Mouse (Mus musculus) megakaryocyte progenitor cell, adult 5-6 weeks (primary cell): Measurements from ENCODE around the gene Hc. TPM values are rescaled to one million over a fixed set of nuclear protein-coding genes. Genes with fewer than 3 reads are reported as not detected.

Source experiments
- ATAC-seq: replicated peaks from 2 replicates; pipeline ENCODE4 v1.8.0; 2016; ENCODE audit warnings: mild to moderate bottlenecking, moderate TSS enrichment, inconsistent platforms; ENCODE audit not compliant: poor library complexity
- total RNA-seq, 2 experiments: library from RNA; stranded (forward) in 1 of 2; stranded (reverse) in 1 of 2; fragments of 157-497, 149-512 nt in 1 of 2; fragments of 200-1000 nt in 1 of 2; gene quantifications; 2 replicates each; pipeline versions ENCODE4 v1.2.3 to v1.2.4; 2015 to 2017

Gene Hc
- total RNA-seq, 2 experiments from 2014 or later, result not detected

DNA sequence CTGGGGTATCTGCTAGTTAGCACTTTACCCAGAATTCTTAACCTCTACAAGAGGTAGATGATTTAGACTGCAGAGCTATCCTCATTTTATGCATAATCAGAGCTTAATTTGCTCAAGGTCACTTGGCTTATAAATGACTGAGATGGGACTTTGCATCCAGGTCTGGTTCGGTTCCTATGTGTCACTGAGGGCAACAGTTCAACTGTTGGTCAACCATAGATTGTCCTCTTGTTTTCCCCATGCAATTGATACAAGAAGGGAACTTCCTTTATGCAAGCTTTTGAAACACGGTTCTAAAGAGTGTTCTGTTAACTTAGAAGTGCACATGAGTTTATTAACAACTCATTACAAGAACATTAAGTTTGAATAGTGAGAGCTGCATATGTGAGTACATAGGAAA, 2.9 kb downstream of the Hc start:
- ATAC-seq, result no peak

DNA sequence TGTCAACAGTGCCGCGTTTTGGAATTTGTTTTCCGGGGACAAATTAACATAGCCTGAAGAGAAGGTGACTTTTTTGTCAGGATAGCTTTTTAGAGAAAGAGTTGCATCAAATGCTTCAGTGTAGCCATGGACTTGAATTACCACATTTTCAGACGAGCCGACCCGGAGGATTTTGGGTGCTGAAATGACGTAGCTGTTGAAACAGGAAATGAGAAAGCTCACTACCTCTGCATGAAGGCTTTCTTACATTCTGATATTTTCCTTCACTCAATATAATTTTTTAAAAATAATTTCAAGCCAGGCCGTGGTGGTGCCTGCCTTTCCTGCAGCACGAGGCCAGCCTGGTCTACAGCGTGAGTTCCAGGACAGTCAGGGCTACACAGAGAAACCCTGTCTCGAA, 4.0 kb downstream of the Hc start:
- ATAC-seq, result no peak

DNA sequence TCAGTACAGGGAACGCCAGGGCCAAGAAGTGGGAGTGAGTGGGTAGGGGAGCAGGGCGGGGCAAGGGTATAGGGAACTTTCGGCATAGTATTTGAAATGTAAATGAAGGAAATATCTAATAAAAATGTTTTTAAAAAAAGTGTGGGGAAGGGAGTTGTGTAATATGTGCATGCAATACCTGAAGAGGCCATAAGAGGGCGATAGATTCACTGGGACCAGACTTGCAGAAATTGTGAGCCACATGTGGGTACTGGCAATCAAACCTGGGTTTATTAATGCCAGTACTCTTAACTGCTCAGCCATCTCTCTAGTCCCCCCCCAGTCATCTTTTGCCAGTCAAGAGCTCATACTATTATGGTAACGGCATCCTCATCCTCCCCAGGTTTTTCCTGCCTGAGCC, 12.4 kb downstream of the Hc start:
- ATAC-seq, result peak; percentile 82

DNA sequence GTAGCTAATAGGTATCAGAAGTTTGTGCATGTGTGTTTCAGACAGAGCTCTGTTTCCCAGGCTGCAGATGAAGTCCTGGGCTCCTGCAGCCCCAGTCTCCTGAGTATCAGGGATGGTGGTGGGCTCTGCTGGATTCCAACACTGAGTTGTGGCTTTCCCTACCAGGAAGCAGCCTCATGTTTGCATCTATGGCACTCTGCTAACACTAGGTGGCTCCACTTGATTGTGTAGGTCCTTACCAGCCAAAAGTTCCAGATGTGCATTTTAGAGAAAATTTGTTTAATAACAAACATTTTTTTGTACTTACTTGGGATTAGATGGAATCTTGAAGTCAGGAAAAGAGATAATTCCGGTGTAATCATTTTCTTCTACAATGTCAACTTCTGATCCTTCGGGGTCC, 16.3 kb downstream of the Hc start:
- ATAC-seq, result peak; percentile 89

DNA sequence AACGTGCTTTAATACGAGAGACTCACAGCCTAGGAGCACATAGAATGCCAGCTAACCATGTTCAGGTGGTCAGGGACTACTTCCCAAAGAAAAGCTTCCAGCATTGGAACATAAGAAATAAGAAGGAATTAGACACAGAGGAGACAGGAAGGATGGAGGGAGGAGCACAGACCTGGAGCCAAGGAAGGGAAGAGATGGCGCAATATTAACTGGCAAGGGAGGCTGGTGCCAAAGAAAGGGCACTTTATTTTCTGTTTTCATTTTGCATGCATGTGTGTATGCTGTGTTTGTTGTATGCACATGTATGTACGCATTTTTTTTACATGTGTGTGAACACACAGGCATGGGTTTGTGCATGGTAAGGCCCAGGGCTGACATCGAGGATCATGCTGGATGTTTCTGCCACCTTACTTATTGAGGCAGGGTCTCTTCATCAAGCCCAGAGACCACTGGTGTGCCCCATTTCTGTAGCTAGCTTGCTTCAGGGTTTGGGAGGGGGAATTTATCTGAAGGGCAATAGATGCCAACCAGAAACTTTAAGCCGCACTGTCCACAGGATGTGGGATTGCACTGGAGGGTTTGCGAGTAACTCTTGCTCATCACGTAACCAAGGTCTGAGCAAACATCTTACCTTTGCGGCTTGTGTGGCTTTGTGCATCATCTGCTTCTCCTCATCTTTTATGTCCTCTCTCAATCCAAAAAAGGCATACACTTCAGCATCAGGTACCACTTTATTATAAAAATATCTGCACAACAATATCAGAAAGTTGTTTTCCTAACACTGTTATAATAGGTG, 22.5 kb downstream of the Hc start:
- no peak for ATAC-seq

DNA sequence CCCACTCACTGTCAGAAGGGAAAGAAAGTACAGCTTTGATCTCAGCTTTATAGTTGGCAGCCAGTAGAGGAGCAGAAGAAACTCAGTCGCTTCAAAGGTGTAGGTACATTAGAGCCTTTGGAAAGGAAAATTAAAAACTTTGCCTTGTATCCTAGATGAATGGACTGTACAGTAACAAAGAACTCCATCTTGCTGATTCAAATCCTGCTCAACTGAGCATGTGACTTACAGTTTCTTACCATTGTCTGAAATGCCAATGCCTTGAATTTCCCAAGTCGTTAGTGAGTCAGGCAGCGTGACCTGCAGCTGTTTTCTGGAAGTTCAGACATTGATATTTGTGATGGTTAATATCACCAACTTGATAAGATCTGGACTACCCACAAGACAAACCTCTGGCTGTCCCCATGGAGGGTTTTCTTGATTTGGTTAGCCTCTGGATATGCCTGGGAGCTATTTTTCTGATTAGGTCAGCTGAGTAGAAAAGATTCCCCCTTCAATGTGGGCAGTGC, 36.5 kb downstream of the Hc start:
- ATAC-seq, result no peak

DNA sequence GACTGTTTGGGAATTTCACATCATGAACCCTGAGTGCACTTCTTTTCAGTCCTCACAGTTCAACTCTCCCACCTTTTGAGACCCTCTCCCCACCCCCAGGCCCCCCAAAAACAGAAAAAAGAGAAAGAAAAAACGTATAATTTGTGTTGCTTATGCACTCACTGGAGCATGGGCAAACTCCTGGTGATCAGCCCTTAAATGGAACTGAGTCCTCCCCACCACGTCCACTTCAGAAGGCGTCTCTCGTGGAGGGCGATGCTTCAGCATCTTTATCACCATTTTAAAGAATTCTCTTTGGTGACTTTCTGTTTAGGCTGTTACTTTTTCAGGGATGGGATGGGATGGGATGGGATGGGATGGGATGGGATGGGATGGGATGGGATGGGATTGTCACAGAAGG, 39.4 kb downstream of the Hc start:
- ATAC-seq, result no peak

DNA sequence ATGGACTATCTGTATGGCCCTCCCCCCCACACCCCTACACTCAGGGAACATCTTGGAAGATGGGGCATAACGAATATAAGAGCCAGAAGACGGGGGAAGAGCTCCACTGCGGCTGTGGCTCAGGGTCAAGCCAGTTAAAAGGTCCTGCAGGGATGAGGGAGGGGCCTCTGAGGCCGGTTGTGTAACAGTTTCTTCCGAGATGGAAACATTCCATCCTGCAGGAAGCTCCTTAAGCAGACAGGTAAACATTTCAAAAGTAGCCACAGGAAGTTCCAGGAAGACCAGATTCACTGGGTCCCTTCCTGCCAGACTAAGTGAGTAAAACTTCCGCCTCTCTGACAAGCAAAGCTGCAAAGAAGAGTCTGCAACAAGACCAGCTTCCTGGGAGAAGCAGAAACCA, 45.4 kb downstream of the Hc start:
- ATAC-seq, result no peak

DNA sequence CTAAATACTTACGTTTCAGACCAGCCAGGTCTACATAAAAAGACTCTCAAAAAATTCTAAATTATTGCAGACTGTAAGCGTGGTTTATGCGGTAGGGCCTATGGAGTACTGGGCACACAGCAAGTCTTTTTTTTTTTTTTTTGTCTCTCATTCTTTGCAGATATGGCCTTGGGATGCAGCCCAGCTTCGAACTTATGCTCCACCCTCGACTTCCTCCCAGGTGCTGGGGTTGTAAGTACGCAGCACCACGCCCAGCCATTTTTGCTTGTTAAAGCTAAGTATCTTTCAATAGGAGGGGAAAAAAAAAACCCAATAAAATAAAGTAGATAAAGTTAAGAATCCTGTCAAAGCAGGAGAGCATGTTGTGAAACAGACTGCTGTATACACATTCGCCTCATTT, 49.6 kb downstream of the Hc start:
- ATAC-seq, result no peak

DNA sequence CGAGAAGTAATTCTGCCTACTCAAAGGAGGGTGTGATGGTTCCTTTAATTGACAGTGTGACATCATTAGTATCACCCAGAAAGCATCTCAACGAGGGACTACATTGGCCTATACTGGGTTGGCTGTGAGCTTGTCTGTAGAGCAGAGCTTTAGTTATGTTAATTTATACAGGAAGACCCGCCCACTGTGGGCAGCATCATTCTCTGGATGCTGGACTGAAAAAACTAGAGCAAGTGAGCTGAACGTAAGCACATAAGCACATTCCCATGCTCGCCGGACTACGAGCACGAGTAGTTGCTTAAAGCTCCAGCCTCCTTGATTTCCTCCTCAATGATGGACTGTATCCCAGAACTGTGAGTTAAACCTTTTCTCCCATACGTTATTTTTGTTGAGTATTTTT, 62.3 kb downstream of the Hc start:
- ATAC-seq, result no peak

DNA sequence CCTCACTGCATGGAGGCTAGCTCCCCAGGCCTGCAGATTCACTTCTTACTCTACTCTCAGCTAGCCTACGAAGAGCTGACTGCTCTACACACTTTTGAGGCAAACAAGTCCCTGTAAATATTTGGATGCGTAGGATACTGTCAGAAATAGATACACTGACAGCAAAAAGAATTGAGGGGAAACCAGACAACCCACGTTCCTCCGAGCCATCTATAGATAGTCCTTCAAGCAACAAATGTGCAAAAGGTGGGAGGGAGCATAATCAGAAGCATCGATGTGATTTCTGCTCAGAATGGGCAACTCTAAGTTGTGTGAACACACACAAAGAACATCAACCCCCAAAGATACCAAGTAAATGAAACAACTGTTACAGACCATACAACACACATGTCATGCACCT, 64.7 kb downstream of the Hc start:
- ATAC-seq, result no peak

DNA sequence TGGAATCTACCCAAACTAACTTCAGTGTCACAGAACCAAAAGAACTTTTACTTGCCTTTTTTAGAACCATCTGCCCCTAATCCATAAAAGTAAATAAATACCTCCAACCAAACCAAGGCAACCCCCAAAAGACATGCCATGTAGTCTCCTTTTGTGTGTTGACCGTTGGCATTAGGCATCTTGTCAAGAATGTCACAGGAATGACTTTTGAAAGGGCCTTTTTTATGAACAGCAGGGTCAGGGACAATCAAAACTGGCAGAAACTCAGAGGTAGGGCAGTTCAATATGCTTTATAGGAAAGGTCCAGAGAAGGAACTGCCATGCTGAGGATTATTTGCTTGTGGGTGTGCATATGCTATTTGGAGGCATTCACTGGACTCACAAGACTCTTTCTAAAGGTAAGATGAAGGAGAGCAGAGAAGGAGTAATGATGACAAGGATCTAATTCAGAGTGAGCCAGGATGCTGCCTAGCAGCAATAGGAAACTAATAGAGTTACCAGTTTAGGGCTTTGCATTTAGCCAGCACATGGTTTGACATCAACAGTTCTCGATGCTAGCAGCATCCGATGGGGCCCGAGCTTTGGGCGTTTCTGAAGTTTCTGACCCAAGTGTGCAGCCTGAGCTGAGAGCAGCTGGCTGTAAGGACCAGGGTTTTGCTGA, 67.4 kb downstream of the Hc start:
- ATAC-seq, result no peak

DNA sequence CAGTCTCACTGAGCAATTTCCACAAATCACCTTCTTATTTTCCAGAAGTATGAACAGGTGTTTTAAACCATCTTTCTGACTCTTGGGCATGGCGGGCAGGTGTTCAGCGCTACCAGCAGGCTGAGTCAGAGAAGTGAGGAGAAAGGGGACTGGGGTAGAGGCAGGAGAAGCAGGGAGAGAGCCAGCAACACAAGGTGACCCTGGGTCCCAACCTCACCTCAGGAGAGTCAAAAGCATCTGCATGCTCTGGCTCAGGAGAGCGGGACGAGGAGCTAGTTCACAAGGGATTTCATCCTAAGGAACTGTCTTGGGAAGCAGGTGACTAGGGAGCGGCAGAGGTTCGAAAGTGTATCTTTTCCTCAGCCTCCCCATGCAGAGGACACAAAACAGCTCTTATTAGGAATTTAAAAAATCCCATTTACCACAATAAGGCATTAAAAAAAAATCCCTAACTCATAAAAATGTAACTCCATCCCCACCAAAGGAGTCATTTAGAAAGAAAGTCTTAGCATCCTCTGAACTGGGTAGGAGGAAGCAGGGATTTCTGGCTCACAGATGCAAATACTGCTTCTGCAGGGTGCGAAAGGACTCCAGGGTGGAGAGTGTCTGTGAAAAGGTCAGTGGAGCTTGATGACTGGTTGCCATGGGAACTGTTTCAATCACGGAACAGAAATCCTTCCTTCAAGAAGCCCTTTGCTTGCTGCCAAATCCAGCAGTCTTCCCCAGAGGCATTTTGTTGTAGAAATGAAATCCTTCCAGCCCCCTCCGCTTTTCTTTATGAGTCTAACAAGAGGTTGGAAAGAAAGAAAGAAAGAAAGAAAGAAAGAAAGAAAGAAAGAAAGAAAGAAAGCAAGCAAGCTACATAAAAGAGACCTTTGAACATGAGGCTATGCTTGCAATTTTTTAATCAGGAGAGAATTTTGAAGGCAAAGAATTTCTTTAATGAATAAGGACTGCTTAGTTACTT, 68.2 kb downstream of the Hc start:
- no peak for ATAC-seq

DNA sequence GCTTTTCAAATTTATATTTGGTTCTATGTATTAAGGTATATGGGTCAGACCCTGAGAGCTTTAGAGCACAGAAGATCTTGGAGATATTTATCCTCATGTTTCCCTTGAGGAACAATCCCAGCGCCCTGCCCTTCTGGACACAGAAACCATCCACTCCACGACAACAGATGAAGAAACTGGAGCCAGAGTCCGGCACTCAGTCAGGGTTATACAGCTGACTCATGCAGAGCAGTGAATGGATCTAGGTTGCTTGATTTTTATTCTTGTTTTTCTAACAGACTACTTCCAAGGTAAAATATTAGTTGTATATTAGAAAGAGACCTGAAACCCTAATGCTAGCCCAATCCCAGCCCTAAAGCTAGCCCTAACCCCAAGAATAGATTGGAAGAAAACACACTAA, 69.3 kb downstream of the Hc start:
- ATAC-seq, result no peak

DNA sequence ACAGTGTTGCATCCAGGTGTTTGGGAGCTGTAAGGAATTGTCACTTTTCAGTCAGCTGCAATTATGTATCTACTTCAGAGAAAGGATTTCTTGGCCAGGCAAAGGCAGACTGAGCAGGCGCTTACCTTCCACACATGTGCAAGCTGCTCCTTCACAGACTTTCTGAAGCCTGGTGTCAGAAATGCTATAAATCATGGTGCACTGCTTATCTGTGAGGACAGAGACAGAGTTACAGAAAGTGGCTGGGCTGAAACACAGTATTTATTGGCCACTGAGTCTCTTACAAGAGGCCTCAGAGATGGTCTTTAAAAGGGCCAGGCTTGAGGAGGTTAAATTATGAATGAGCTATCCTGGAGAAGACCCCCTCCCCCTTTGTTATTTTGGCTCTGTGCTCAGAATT, 71.5 kb downstream of the Hc start:
- no peak for ATAC-seq

DNA sequence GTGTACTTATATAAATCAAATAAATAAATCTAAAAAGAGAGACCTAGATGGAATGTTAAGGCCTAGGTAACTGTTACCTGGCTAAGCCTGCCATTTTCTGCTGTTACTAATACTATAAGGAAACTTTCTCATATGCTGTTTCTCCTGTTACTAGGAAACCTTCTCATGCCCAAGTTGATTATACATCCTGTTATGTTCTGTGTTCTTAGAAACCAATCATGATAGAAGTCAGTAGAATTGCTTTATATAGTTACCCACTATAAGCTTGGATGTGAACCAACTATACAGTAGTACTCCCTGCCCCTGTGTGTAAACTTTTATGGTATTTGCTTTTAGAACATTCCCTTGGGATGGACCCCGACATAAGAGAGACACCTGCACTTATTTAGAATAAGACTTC, 73.6 kb downstream of the Hc start:
- ATAC-seq, result no peak

DNA sequence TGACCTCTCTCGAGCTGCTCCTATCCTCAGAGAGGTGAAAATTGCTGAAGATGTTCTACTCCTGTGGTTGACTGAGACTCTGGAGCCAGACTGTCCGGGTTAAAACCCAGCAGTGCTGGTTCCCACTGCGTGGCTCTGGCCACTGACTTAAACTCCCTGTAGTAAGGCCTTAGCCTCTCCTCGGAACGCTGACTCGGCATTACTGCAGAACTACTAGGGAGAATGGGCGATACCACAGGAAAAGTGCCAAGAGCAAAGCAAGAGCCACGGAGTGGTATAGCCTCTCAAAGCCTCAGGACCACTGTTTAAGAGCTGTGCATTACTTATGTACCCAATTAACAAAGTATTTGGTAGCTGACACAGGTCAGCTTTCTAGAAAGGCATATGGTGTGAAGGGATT, 76.4 kb downstream of the Hc start:
- no peak for ATAC-seq

DNA sequence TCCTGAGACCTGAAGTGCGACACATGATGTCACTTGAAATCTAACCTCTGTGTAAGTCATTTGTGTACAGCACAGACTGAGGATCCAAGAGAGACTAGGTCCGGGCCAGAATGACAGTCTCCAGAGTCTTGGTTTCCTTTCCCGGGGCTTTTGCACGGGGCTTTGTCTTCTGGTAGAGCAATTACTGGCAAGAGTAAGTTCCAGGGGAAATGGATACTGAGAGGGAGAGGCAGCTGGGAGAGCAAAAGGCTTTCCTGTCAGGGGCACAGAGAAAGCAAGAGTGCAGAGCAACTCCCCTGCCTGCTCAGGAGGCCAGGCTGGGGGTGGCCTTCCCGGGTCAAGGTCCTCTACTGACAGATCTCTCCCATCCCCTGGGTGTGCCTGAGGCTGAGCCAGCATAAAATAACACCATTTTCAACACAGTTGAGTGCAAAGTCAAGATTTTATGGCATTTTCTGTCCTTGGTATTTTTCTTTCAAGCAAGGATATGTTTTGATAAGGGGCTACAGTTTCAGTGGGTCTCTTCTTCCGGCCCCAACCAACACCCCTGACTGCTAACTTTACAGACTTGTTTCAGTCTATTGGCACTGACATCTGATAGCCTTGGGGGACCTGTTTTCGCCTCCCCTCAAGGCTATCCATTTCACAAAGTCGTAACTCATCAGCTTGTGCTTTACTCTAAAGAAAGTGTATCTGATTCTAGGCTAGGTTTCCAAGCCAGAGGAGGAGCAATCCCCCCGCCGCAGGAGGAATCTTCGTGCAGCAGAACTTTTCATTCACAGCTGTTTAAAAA, 78.1 kb downstream of the Hc start:
- ATAC-seq, result no peak

DNA sequence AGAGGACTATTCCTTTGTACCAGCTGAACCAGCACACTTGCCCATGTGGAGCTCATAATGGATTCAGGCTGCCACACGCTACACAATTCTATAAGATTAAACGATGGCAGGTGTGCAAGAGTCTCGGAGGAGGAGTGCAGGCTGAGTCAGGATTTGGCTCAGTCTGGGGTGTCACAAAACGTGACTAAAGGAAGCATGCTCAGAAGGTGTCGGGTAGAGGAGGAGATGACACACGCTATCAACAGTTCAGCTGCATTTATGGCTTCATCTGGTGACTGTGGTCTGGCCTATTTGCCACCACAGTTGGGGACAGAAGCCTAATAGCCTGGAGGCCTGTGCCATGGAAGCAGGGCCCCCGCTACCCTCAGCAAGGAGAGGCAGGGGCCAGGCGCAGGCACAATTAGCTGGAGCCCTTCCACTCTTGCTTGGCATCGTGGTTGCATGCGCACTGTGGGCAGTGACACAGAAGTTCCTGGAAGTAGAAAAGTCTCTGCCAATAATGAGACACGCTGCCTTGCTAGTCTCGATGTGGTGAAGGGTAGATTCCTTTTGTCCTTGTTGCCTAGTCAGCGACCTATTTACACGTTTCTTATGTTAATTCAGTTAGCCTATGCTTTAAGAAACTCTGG, 79.0 kb downstream of the Hc start:
- no peak for ATAC-seq

DNA sequence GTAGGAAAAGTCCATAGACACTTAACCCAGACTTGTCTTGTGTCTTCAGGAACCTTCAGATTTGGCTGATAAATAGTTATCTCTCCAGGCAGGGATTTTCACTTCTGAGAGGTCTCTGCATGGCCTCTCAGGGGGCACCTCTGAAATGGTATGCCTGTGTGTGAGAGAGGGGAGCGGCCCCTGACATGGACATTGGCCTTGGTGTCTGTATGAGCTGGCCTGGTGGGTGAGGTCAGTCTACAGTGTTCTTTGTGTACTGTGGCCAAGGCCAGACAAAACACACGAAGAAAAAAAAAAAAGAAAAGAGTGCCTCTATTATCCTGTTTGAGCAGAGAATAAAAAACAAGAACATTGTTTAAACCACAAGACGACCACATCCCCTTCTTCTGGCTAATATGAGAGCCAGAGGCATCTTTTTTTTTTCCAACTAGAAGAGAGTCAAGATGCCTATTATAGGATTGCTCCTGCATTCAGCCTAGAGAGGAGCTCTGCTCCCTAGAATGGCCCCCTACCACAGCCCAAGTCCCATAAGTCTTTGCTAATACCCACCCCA, 81.7 kb downstream of the Hc start:
- no peak for ATAC-seq
